Mouse (Mus musculus) myocyte (in vitro differentiated cells): ENCODE results near the gene Wdr34. TPM values are rescaled to one million over a fixed set of nuclear protein-coding genes. Genes with fewer than 3 reads are reported as not detected.

Experiments
- H3K27me3 ChIP-seq: one replicate; pipeline ENCODE4 v1.6.1; 2011; ENCODE audit not compliant: control insufficient read depth, insufficient read depth, insufficient read length
- H3K36me3 ChIP-seq: one replicate; pipeline ENCODE4 v1.6.1; 2011; ENCODE audit not compliant: control insufficient read depth, insufficient read depth
- H3K4me2 ChIP-seq: one replicate; pipeline ENCODE4 v1.6.1; 2011; ENCODE audit warnings: low read depth, control low read depth
- H3K4me3 ChIP-seq: one replicate; pipeline ENCODE4 v1.5.1; 2011; ENCODE audit warnings: mild to moderate bottlenecking, control low read depth, moderate library complexity
- H3K79me2 ChIP-seq: one replicate; pipeline ENCODE4 v1.6.1; 2011; ENCODE audit not compliant: control insufficient read depth, insufficient read depth
- H3ac ChIP-seq: one replicate; pipeline ENCODE4 v1.6.1; 2011; ENCODE audit not compliant: control insufficient read depth, insufficient read length
- CEBPB ChIP-seq: IDR thresholded peaks from 2 replicates; pipeline ENCODE4 v1.6.1; 2011; ENCODE audit warnings: mild to moderate bottlenecking, moderate library complexity; ENCODE audit not compliant: poor library complexity, insufficient read depth, severe bottlenecking
- E2F4 ChIP-seq: IDR thresholded peaks from one replicate; pipeline ENCODE4 v1.6.1; 2011; ENCODE audit warnings: mild to moderate bottlenecking, control low read depth, moderate library complexity; ENCODE audit not compliant: insufficient read depth
- MAX ChIP-seq: IDR thresholded peaks from one replicate; pipeline ENCODE4 v1.6.1; 2011; ENCODE audit warnings: low read depth, mild to moderate bottlenecking, control low read depth
- MYOD1 ChIP-seq, 3 experiments: IDR thresholded peaks; one replicate each; pipeline ENCODE4 v1.6.1; 2011; ENCODE audit warnings: control low read depth in 2 of 3, low read depth in 2 of 3, mild to moderate bottlenecking in 2 of 3, moderate library complexity in 1 of 3; ENCODE audit not compliant: insufficient read length in 2 of 3, control insufficient read depth in 1 of 3
- MYOG ChIP-seq, 3 experiments: IDR thresholded peaks; one replicate each; pipeline ENCODE4 v1.6.1; 2011; ENCODE audit warnings: control low read depth in 2 of 3, low read depth in 2 of 3, mild to moderate bottlenecking in 2 of 3; ENCODE audit not compliant: insufficient read length in 2 of 3, control insufficient read depth in 1 of 3, insufficient read depth in 1 of 3
- POLR2A ChIP-seq: IDR thresholded peaks from one replicate; pipeline ENCODE4 v1.6.1; 2011; ENCODE audit warnings: low read depth, mild to moderate bottlenecking, control low read depth, moderate library complexity; ENCODE audit not compliant: insufficient read length
- POLR2AphosphoS2 ChIP-seq: IDR thresholded peaks from one replicate; pipeline ENCODE4 v1.6.1; 2011; ENCODE audit warnings: low read depth, control low read depth; ENCODE audit not compliant: insufficient read length
- REST ChIP-seq: IDR thresholded peaks from one replicate; pipeline ENCODE4 v1.6.1; 2011; ENCODE audit warnings: mild to moderate bottlenecking, control low read depth, moderate library complexity; ENCODE audit not compliant: insufficient read depth, insufficient read length
- SRF ChIP-seq: IDR thresholded peaks from one replicate; pipeline ENCODE4 v1.6.1; 2011; ENCODE audit warnings: low read depth; ENCODE audit not compliant: control insufficient read depth, insufficient read length
- TCF12 ChIP-seq: IDR thresholded peaks from one replicate; pipeline ENCODE4 v1.6.1; 2011; ENCODE audit warnings: mild to moderate bottlenecking, control low read depth; ENCODE audit not compliant: poor library complexity, insufficient read depth, severe bottlenecking
- TCF3 ChIP-seq: IDR thresholded peaks from one replicate; pipeline ENCODE4 v1.6.1; 2011; ENCODE audit warnings: low read depth, control low read depth; ENCODE audit not compliant: insufficient read length
- USF1 ChIP-seq: IDR thresholded peaks from one replicate; pipeline ENCODE4 v1.6.1; 2011; ENCODE audit warnings: low read depth, mild to moderate bottlenecking, control low read depth, moderate library complexity
- polyA plus RNA-seq: library from polyadenylated mRNA; unstranded; fragments of >200 nt; fragmentation: generic; extraction: Trizol; gene quantifications from one replicate; pipeline ENCODE4 v1.2.1, GENCODE M21; 2012; ENCODE audit warnings: missing spikeins

Gene Wdr34
- polyA plus RNA-seq, 1 experiment: 21.6 TPM

- H3ac ChIP-seq: no peak overlapping the region
- TF ChIP-seq CEBPB (no peak), TCF12 (no peak), USF1 (no peak), TCF3 (no peak), POLR2AphosphoS2 (no peak), REST (no peak), E2F4 (no peak), POLR2A (no peak), MYOG (IDR thresholded peaks at IDR 0.05; ENCODE audit: control insufficient read depth in 1 of 3, insufficient read depth in 1 of 3, insufficient read length in 2 of 3, low read depth in 2 of 3) (no peak), MAX (no peak), MYOD1 (IDR thresholded peaks at IDR 0.05; ENCODE audit: control insufficient read depth in 1 of 3, insufficient read length in 2 of 3, low read depth in 2 of 3) (no peak), SRF (no peak)
- no peaks in the 10 kb centered on the region for H3K36me3 ChIP-seq
- no peaks in the 10 kb centered on the region for H3K27me3 ChIP-seq
- peak overlapping the region; percentile 46 for H3K4me3 ChIP-seq
- H3K4me2 ChIP-seq: peak overlapping the region; percentile 80
- H3K79me2 ChIP-seq: peaks cover 11% of the 10 kb centered on the region
Measured at GRCm38 (mm10) chr2:30092280-30092918, 43.7 kb upstream of the Wdr34 start.

DNA sequence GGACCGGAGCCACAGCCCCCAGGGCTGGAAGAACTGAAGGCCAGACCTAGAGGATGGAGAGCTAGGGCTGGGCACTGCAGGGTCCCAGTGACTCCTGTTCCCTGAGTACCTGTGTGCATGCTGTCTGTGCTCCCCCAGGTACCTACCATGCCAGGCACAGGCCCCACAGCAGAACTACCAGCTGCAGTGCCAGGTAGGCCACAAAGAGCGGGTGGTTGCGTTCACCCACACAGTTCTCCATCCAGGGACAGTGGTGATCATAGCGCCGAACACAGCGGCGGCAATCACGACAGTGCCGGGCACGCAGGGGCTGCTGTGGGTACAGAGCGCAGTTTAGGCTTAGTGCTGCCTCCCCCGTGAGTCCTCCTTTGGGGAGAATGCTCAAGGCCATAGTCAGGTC lies 42.8 kb upstream of the Wdr34 start:
- TF ChIP-seq MYOD1 (IDR thresholded peaks at IDR 0.05; ENCODE audit: control insufficient read depth in 1 of 3, insufficient read length in 2 of 3, low read depth in 2 of 3) (no peak), MYOG (IDR thresholded peaks at IDR 0.05; ENCODE audit: control insufficient read depth in 1 of 3, insufficient read depth in 1 of 3, insufficient read length in 2 of 3, low read depth in 2 of 3) (no peak), REST (no peak), CEBPB (no peak), USF1 (no peak), MAX (no peak), TCF3 (no peak), E2F4 (no peak), TCF12 (no peak), POLR2AphosphoS2 (no peak), SRF (no peak), POLR2A (no peak)
- H3K4me2 ChIP-seq: no peak overlapping the region

GRCm38 (mm10) chr2:30087310-30087709 lies 38.6 kb upstream of the Wdr34 start:
- TF ChIP-seq TCF12: no peak
- no peaks in the 10 kb centered on the region for H3K27me3 ChIP-seq
- H3ac ChIP-seq: no peak overlapping the region
- no peak overlapping the region for H3K4me2 ChIP-seq
- no peak overlapping the region for H3K4me3 ChIP-seq
- H3K79me2 ChIP-seq: no peaks in the 10 kb centered on the region
- H3K36me3 ChIP-seq: no peaks in the 10 kb centered on the region

More for the DNA sequence above, 42.8 kb upstream of the Wdr34 start:
- Histone ChIP-seq H3K79me2 (peaks cover 11% of the 10 kb centered on the region), H3ac (no peak overlapping the region), H3K36me3 (no peaks in the 10 kb centered on the region), H3K27me3 (no peaks in the 10 kb centered on the region), H3K4me3 (no peak overlapping the region)

DNA sequence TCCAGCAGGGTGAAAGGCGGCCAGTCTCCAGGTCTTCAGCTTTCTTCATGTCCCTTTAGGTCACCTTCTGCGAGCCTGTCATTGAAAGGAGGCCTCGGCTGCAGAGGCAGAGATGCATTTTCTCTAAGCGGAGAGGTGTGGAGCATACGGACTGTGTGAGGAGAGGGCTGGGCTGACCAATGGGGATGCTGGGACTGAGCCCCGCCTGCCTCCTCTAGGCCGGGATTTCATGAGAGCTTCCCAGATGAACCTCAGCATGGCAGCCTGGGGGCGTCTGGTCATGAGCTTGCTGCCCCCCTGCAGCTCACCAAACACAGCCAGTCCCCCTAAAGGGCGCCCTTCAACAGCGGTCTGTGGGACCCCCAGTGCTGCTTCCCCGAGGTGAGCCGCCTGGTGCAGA lies 36.0 kb upstream of the Wdr34 start:
- TF ChIP-seq TCF3 (no peak), E2F4 (no peak), USF1 (no peak)
- no peak overlapping the region for H3K4me2 ChIP-seq
- no peak overlapping the region for H3ac ChIP-seq
- no peak overlapping the region for H3K4me3 ChIP-seq
- no peaks in the 10 kb centered on the region for H3K27me3 ChIP-seq
- H3K36me3 ChIP-seq: no peaks in the 10 kb centered on the region
- H3K79me2 ChIP-seq: no peaks in the 10 kb centered on the region

DNA sequence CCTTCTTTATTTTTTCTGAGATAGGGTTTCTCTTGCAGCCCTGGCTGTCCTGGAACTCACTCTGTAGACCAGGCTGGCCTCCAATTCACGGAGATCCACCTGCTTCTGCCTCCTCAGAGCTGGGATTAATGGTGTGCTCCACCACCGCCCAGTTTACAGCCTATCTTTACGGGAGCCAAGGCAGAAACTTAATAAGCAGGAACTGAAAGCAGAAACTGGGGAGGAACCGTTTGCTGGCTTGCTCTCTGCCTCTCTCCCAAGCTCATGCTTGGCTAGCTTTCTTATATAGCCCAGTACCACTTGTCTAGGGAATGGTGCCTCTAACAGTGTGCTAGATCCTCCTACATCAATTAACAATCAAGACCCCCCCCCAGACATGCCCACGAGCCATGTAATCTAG lies 35.4 kb upstream of the Wdr34 start:
- Histone ChIP-seq H3K79me2 (no peaks in the 10 kb centered on the region), H3K4me3 (no peak overlapping the region), H3K27me3 (no peaks in the 10 kb centered on the region), H3ac (no peak overlapping the region), H3K36me3 (no peaks in the 10 kb centered on the region), H3K4me2 (no peak overlapping the region)
- TF ChIP-seq REST (no peak), USF1 (no peak), MYOD1 (IDR thresholded peaks at IDR 0.05; ENCODE audit: control insufficient read depth in 1 of 3, insufficient read length in 2 of 3, low read depth in 2 of 3) (no peak), E2F4 (no peak), TCF12 (no peak), POLR2A (no peak), TCF3 (no peak), CEBPB (no peak), MAX (no peak), SRF (no peak), POLR2AphosphoS2 (no peak), MYOG (IDR thresholded peaks at IDR 0.05; ENCODE audit: control insufficient read depth in 1 of 3, insufficient read depth in 1 of 3, insufficient read length in 2 of 3, low read depth in 2 of 3) (no peak)
